Comparison of ENCODE assay signal across 22 mouse cellular contexts in the genomic region with DNA sequence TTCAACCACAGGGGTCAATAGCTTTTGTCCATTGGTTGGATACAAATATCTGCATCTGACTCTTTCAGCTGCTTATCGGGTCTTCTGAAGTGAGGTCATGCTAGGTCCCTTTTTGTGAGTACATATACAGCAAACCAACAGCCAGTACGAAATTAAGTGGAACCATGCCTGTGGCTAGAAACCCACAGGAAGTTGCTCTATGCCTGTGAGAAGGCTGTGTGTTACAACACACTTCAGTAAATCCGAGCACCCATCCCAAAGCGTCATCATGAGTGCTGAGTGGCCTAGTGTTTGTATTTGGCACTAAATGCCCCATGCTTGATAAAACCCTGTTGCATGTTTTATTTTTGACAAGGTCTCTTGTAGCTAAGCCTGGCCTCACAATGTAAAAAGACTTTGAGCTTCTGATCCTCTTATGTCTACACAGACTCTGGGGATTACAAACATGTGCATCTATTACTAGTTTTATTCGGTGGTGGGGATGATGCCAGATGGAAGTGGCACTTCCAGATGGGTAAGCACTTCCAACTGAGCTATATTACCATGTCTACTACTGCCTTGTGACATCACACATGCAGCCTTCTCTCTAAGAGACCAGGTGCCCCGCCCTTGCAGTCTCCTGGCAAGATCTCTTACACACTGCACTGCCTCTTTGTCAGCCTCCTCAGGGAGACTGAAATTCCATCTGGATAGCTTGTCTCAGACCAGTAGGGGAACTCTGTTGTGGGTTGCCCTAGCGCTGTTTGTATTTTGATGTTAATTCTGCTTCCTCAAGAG.
A peak's percentile ranks its signal among the peaks of the same experiment; 100 is the strongest.
DNase-seq lines count a peak whose midpoint lies in the region; ATAC-seq and TF ChIP-seq lines count a peak whose summit lies in the region.
"Had no signal": no experiment of that assay in that cellular context is flagged by ENCODE, and none has a peak within 500 bp of the region (broad histone marks: within the 10 kb centered on the region; RNA-seq: fewer than 3 reads in every experiment).

No protein-coding gene starts in this region.

- H3K36me3 ChIP-seq in thymus, adult 2 months (ENCODE audit: control insufficient read depth, insufficient read depth, low read length) = no peaks in the 10 kb centered on the region
- H3K36me3 ChIP-seq: embryonic facial prominence, embryonic 12.5 days; hindbrain, embryonic 15.5 days; liver, embryonic 15.5 days; neural tube, embryonic 15.5 days had no signal

- ATAC-seq in hematopoietic stem cell, adult 5-6 weeks (replicated peaks in 1 of 2; ENCODE audit: insufficient read depth in 1 of 2, low FRiP score in 2 of 2, low TSS enrichment in 1 of 2, low read depth in 1 of 2, poor library complexity in 2 of 2, severe bottlenecking in 2 of 2) = peak; percentile 99 to 100
- ATAC-seq: forebrain, embryonic 14.5 days; lung, postnatal 0 days had no signal

- 47% methylated on average over 7 of the region's 7 CpGs for WGBS in thymus, adult 2 months

- no peaks in the 10 kb centered on the region for H3K27me3 ChIP-seq in thymus, adult 2 months (ENCODE audit: control insufficient read depth, insufficient read depth, low read length)
- H3K27me3 ChIP-seq: embryonic facial prominence, embryonic 12.5 days; hindbrain, embryonic 15.5 days; liver, embryonic 15.5 days; neural tube, embryonic 15.5 days had no signal

- H3K4me3 ChIP-seq in thymus, adult 2 months (ENCODE audit: control insufficient read depth, insufficient read depth, low read length) = no peak overlapping the region
- H3K4me3 ChIP-seq: embryonic facial prominence, embryonic 12.5 days; hindbrain, embryonic 15.5 days; liver, embryonic 15.5 days; neural tube, embryonic 15.5 days had no signal

- no peak for TF ChIP-seq CTCF in thymus, adult 2 months (IDR thresholded peaks at IDR 0.05; ENCODE audit: borderline replicate concordance, control insufficient read depth, extremely low read depth, insufficient read depth, low read length, poor library complexity)

- no peaks in the 10 kb centered on the region for H3K4me1 ChIP-seq in thymus, adult 2 months (replicated peaks; ENCODE audit: control insufficient read depth, insufficient read depth, low read length)
- H3K4me1 ChIP-seq: embryonic facial prominence, embryonic 12.5 days; hindbrain, embryonic 15.5 days; liver, embryonic 15.5 days; neural tube, embryonic 15.5 days had no signal

- TF ChIP-seq POLR2A in thymus, adult 2 months (IDR thresholded peaks at IDR 0.05; ENCODE audit: control insufficient read depth, extremely low read depth, insufficient read depth, low read length, poor library complexity) = no peak

- H3K27ac ChIP-seq in thymus, adult 2 months (ENCODE audit: control insufficient read depth, insufficient read depth, low read length) = no peak overlapping the region
- H3K27ac ChIP-seq: embryonic facial prominence, embryonic 12.5 days; hindbrain, embryonic 15.5 days; kidney, postnatal 0 days; liver, embryonic 15.5 days; neural tube, embryonic 15.5 days had no signal

- intact Hi-C loops in heart, postnatal 25 days (cut with DNase I) = loop anchor here (2.0 kb wide), 1 partner anchor 76 kb away; no protein-coding TSS in a partner anchor

- DNase-seq in spleen, postnatal 36 days (ENCODE audit: low spot score in 2 of 2) = peak; percentile 12 to 26
- DNase-seq in spleen, adult 12 weeks (ENCODE audit: low spot score) = no peak
- DNase-seq in R1 (ENCODE audit: low read depth, low spot score) = peak; percentile 10
- no peak for DNase-seq in heart, postnatal 25 days (ENCODE audit: low spot score)
- no peak for DNase-seq in thymus, adult 2 months
- no peak for DNase-seq in spleen, postnatal 10 days (ENCODE audit: low spot score in 2 of 2)
- DNase-seq: adrenal gland, adult 2 months; cerebellum, adult 9-11 months; gastrocnemius, postnatal 14 days; kidney, adult 11 months; midbrain, embryonic 14.5 days; retina, postnatal 1 day; right cerebral cortex, postnatal 4 days; thymus, adult 18-20 months had no signal

Comparison
In these comparisons a context has a peak if more than half of its experiments do, and no peak if none do; other contexts are left out.
1. DNase-seq: peak in spleen, postnatal 36 days (2 of 2) and R1 (single experiment); none in spleen, adult 12 weeks (single experiment), heart, postnatal 25 days (single experiment), thymus, adult 2 months (single experiment) and spleen, postnatal 10 days (0 of 2).